Mouse (Mus musculus): Measurements from ENCODE around the gene Zbtb4.

The Zbtb4 gene

GRCm38 (mm10) chr11:69778258-69778982 lies 12.7 kb downstream of the Zbtb4 start:
- Histone ChIP-seq H3K27me3 (ENCODE audit: control insufficient read depth, insufficient read depth, low read length, poor library complexity, severe bottlenecking) (no peaks in the 10 kb centered on the region), H3K36me3 (ENCODE audit: control insufficient read depth, insufficient read depth, low read length, poor library complexity, severe bottlenecking) (no peaks in the 10 kb centered on the region; the same call in 1 of the 2 replicates)
- no peak for DNase-seq (ENCODE audit: low read depth, low spot score)

- no peak for DNase-seq (ENCODE audit: low read depth, low spot score)
- Histone ChIP-seq H3K36me3 (ENCODE audit: control insufficient read depth, insufficient read depth, low read length, poor library complexity, severe bottlenecking) (no peaks in the 10 kb centered on the region; the same call in 1 of the 2 replicates), H3K27me3 (ENCODE audit: control insufficient read depth, insufficient read depth, low read length, poor library complexity, severe bottlenecking) (no peaks in the 10 kb centered on the region)
These were observed 13.3 kb downstream of the Zbtb4 start for GRCm38 (mm10) chr11:69778985-69779384.

GRCm38 (mm10) chr11:69781828-69782227 lies 16.1 kb downstream of the Zbtb4 start:
- no peaks in the 10 kb centered on the region for H3K27me3 ChIP-seq (ENCODE audit: control insufficient read depth, insufficient read depth, low read length, poor library complexity, severe bottlenecking)
- no peaks in the 10 kb centered on the region; the same call in 1 of the 2 replicates for H3K36me3 ChIP-seq (ENCODE audit: control insufficient read depth, insufficient read depth, low read length, poor library complexity, severe bottlenecking)
- no peak for DNase-seq (ENCODE audit: low read depth, low spot score)

- Histone ChIP-seq H3K36me3 (ENCODE audit: control insufficient read depth, insufficient read depth, low read length, poor library complexity, severe bottlenecking) (no peaks in the 10 kb centered on the region), H3K27me3 (ENCODE audit: control insufficient read depth, insufficient read depth, low read length, poor library complexity, severe bottlenecking) (no peaks in the 10 kb centered on the region)
- DNase-seq (ENCODE audit: low read depth, low spot score), result no peak
These were observed 19.1 kb downstream of the Zbtb4 start for GRCm38 (mm10) chr11:69784793-69785272.

GRCm38 (mm10) chr11:69787306-69787705 lies 21.6 kb downstream of the Zbtb4 start:
- Histone ChIP-seq H3K36me3 (ENCODE audit: control insufficient read depth, insufficient read depth, low read length, poor library complexity, severe bottlenecking) (no peaks in the 10 kb centered on the region), H3K27me3 (ENCODE audit: control insufficient read depth, insufficient read depth, low read length, poor library complexity, severe bottlenecking) (no peaks in the 10 kb centered on the region)
- no peak for DNase-seq (ENCODE audit: low read depth, low spot score)

GRCm38 (mm10) chr11:69789431-69789830 lies 23.7 kb downstream of the Zbtb4 start:
- no peak for DNase-seq (ENCODE audit: low read depth, low spot score)
- no peaks in the 10 kb centered on the region for H3K36me3 ChIP-seq (ENCODE audit: control insufficient read depth, insufficient read depth, low read length, poor library complexity, severe bottlenecking)
- no peaks in the 10 kb centered on the region for H3K27me3 ChIP-seq (ENCODE audit: control insufficient read depth, insufficient read depth, low read length, poor library complexity, severe bottlenecking)

GRCm38 (mm10) chr11:69791420-69791819 lies 25.7 kb downstream of the Zbtb4 start:
- H3K36me3 ChIP-seq (ENCODE audit: control insufficient read depth, insufficient read depth, low read length, poor library complexity, severe bottlenecking), result no peaks in the 10 kb centered on the region
- DNase-seq (ENCODE audit: low read depth, low spot score), result no peak

GRCm38 (mm10) chr11:69793429-69793828 lies 27.7 kb downstream of the Zbtb4 start:
- no peaks in the 10 kb centered on the region for H3K36me3 ChIP-seq (ENCODE audit: control insufficient read depth, insufficient read depth, low read length, poor library complexity, severe bottlenecking)
- no peak for DNase-seq (ENCODE audit: low read depth, low spot score)
- no peaks in the 10 kb centered on the region for H3K27me3 ChIP-seq (ENCODE audit: control insufficient read depth, insufficient read depth, low read length, poor library complexity, severe bottlenecking)

More at GRCm38 (mm10) chr11:69791420-69791819, 25.7 kb downstream of the Zbtb4 start:
- H3K27me3 ChIP-seq (ENCODE audit: control insufficient read depth, insufficient read depth, low read length, poor library complexity, severe bottlenecking), result no peaks in the 10 kb centered on the region

- H3K36me3 ChIP-seq (ENCODE audit: control insufficient read depth, insufficient read depth, low read length, poor library complexity, severe bottlenecking), result no peaks in the 10 kb centered on the region
- no peaks in the 10 kb centered on the region for H3K27me3 ChIP-seq (ENCODE audit: control insufficient read depth, insufficient read depth, low read length, poor library complexity, severe bottlenecking)
- peak; percentile 97 for DNase-seq (ENCODE audit: low read depth, low spot score)
These were observed 29.7 kb downstream of the Zbtb4 start, which contains the start of gene Chrnb1 for GRCm38 (mm10) chr11:69795168-69795982. TSS of gene Chrnb1 (minus strand) at chr11:69795943.

- H3K36me3 ChIP-seq (ENCODE audit: control insufficient read depth, insufficient read depth, low read length, poor library complexity, severe bottlenecking), result no peaks in the 10 kb centered on the region
- DNase-seq (ENCODE audit: low read depth, low spot score), result peak; percentile 28
- H3K27me3 ChIP-seq (ENCODE audit: control insufficient read depth, insufficient read depth, low read length, poor library complexity, severe bottlenecking), result no peaks in the 10 kb centered on the region
These were observed 30.3 kb downstream of the Zbtb4 start for GRCm38 (mm10) chr11:69795983-69796435.

GRCm38 (mm10) chr11:69797924-69798323 lies 32.2 kb downstream of the Zbtb4 start:
- no peak for DNase-seq (ENCODE audit: low read depth, low spot score)
- Histone ChIP-seq H3K27me3 (ENCODE audit: control insufficient read depth, insufficient read depth, low read length, poor library complexity, severe bottlenecking) (no peaks in the 10 kb centered on the region), H3K36me3 (ENCODE audit: control insufficient read depth, insufficient read depth, low read length, poor library complexity, severe bottlenecking) (no peaks in the 10 kb centered on the region)

- no peaks in the 10 kb centered on the region for H3K36me3 ChIP-seq (ENCODE audit: control insufficient read depth, insufficient read depth, low read length, poor library complexity, severe bottlenecking)
- peak; percentile 78 for DNase-seq (ENCODE audit: low read depth, low spot score)
- no peaks in the 10 kb centered on the region for H3K27me3 ChIP-seq (ENCODE audit: control insufficient read depth, insufficient read depth, low read length, poor library complexity, severe bottlenecking)
These were observed 33.9 kb downstream of the Zbtb4 start for GRCm38 (mm10) chr11:69799394-69800137.

- Histone ChIP-seq H3K36me3 (ENCODE audit: control insufficient read depth, insufficient read depth, low read length, poor library complexity, severe bottlenecking) (no peaks in the 10 kb centered on the region), H3K27me3 (ENCODE audit: control insufficient read depth, insufficient read depth, low read length, poor library complexity, severe bottlenecking) (no peaks in the 10 kb centered on the region)
- peak; percentile 52 for DNase-seq (ENCODE audit: low read depth, low spot score)
These were observed 34.4 kb downstream of the Zbtb4 start for GRCm38 (mm10) chr11:69800138-69800391.

GRCm38 (mm10) chr11:69800392-69801197 lies 34.9 kb downstream of the Zbtb4 start:
- Histone ChIP-seq H3K27me3 (ENCODE audit: control insufficient read depth, insufficient read depth, low read length, poor library complexity, severe bottlenecking) (no peaks in the 10 kb centered on the region), H3K36me3 (ENCODE audit: control insufficient read depth, insufficient read depth, low read length, poor library complexity, severe bottlenecking) (no peaks in the 10 kb centered on the region)
- peak; percentile 31 for DNase-seq (ENCODE audit: low read depth, low spot score)

Data from splenic B cell, adult 2 months (primary cell).